Mouse (Mus musculus) E14TG2a.4 (cell line): ENCODE data around the gene Myrf.

ENCODE experiments used
- H3K27me3 ChIP-seq: 2 replicates; pipeline ENCODE4 v1.6.1; 2014; ENCODE audit warnings: low read length, control low read depth; ENCODE audit not compliant: insufficient read depth
- H3K36me3 ChIP-seq: 2 replicates; pipeline ENCODE4 v1.6.1; 2014; ENCODE audit warnings: low read length, control low read depth; ENCODE audit not compliant: insufficient read depth
- H3K4me1 ChIP-seq: replicated peaks from 2 replicates; pipeline ENCODE4 v1.6.1; 2014; ENCODE audit warnings: low read depth, low read length, control low read depth
- H3K4me3 ChIP-seq: replicated peaks from 2 replicates; pipeline ENCODE4 v1.5.1; 2014; ENCODE audit warnings: mild to moderate bottlenecking, low read length
- H3K9me3 ChIP-seq: 2 replicates; pipeline ENCODE4 v1.6.1; 2014; ENCODE audit warnings: low read length, control low read depth
- CTCF ChIP-seq: conservative IDR thresholded peaks from 2 replicates; pipeline ENCODE4 v1.5.1; 2014; ENCODE audit warnings: low read length
- NANOG ChIP-seq: IDR thresholded peaks from 2 replicates; pipeline ENCODE4 v1.6.1; 2014; ENCODE audit warnings: borderline replicate concordance, low read length, mixed read lengths
- POU5F1 ChIP-seq: IDR thresholded peaks from 2 replicates; pipeline ENCODE4 v1.6.1; 2014; ENCODE audit warnings: low read length, borderline replicate concordance

Gene Myrf

DNA sequence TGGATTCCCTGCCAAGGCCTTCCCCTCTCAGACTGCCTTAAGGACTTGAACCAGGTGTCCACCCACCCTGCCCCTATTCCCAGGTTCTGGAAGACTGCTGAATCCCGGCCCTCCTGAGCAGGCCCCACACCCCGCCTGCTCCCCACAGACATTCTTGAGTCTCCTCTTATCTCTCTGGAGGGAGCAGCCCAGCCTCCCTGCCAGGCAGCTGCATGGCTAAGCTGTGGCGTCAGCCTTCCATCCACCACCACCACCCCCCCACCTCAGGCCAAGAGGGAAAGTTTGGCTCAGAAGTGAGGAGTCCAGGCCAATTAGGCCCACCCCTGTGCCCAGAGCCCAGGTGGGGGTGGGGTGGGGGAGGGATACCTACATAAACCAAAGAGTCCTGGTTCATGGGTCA, 2.1 kb downstream of the Myrf start:
- no peaks in the 10 kb centered on the region for H3K27me3 ChIP-seq
- TF ChIP-seq NANOG: no peak
- TF ChIP-seq CTCF: no peak
- TF ChIP-seq POU5F1: no peak
- peak overlapping the region; percentile 84 for H3K4me3 ChIP-seq
- peaks cover 58% of the 10 kb centered on the region for H3K36me3 ChIP-seq
- H3K9me3 ChIP-seq: no peaks in the 10 kb centered on the region
- H3K4me1 ChIP-seq: peaks cover 94% of the 10 kb centered on the region

DNA sequence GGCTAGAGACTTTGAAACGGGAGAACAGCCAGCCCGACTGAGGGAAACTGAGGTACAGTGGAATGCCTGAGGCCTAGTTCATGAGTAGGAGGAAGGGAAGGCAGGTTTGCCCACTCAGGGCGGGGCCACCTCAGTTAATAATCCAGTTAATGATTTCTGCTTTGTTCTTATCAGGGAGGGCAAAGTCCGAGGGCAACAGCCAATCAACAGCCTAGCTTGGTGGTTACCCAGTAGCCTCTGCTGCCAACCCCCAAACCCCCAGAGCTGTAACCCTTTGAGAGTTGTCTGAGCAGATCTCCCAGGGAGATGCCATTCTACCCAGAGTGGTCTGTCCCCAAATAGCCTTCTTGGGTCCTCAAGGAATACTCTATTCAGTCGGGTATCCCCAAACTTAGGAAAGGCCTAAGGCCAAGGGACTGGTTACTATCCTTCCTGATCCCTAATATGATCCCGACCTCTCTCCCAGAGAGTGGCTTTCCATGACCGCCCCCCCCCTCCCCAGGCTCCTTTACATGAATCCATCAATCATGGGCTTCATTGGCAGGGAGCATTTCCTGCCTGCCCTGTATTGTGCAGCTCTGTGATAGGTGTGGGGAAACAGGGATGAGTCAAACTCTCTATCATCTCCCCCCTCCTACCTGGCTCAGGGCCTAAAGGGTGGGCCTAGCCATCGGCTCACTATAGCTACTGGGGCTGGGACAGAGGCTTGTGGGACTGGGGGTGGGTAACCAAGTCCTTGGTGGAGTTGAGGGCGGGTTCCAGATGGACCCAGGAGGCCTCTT, 4.6 kb downstream of the Myrf start:
- Histone ChIP-seq H3K4me3 (peak overlapping the region; percentile 13), H3K36me3 (peaks cover 67% of the 10 kb centered on the region), H3K9me3 (no peaks in the 10 kb centered on the region), H3K4me1 (peaks cover 94% of the 10 kb centered on the region), H3K27me3 (no peaks in the 10 kb centered on the region)
- TF ChIP-seq POU5F1 (no peak), CTCF (no peak), NANOG (no peak)

DNA sequence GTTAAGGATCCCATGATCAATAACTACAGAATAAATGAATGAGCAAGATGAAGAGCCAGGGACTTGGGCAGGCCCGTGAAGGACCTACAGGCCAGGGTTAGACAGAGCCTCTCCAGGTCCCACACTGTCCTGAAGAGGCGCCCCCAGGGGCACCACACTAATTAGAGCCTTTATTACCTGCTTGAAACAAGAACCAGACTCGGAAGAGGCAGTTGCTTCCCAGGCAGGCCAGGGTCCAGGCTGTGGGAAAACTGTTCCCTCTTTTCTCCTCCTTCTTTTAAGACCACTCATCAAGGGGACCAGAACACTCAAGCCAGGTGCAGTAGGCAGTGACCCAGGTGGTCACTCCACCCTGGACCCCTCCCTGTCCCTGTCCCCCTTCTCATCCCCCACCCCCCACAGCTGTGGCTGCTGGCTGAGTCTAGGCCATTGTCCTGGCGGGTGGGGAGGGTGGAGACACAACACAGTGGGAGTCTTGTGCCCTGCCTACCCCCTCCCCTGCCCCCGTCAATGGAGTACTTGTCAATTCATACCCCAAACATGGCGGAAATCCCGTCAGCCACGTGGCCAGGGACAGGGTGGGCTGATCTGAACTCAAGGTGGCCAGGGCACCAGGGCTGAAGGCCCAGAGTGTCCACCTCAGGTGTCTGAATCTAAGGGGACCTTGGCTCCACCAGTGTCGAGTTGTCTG, 8.1 kb downstream of the Myrf start:
- Histone ChIP-seq H3K27me3 (no peaks in the 10 kb centered on the region), H3K36me3 (peaks cover 81% of the 10 kb centered on the region), H3K9me3 (no peaks in the 10 kb centered on the region), H3K4me1 (peaks cover 100% of the 10 kb centered on the region), H3K4me3 (peak overlapping the region; percentile 74)
- no peak for TF ChIP-seq NANOG
- TF ChIP-seq POU5F1: no peak

DNA sequence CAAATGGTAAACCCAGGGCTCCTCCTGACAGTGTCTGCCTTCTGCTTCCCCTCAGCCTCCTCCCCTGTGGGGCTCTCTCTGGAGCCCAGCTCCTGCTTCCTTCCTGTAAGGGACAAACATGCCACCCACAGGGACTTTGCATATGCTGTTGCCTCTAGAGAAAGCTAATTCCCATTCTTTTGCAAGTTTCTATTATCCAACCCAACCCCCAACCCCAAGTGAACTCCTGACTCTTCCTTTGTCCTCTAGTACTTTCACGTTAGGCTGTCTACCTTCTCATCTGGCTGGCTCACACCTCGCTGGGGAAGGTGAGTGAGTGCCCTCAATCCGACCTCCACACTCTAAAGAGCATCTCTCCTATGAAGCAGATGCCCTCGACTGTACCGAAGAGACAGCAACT, 8.7 kb downstream of the Myrf start:
- TF ChIP-seq NANOG: peak; percentile 41; the same call in 1 of the 2 replicates
- no peak for TF ChIP-seq POU5F1
- no peak for TF ChIP-seq CTCF
- Histone ChIP-seq H3K9me3 (no peaks in the 10 kb centered on the region), H3K4me1 (peaks cover 100% of the 10 kb centered on the region), H3K36me3 (peaks cover 81% of the 10 kb centered on the region), H3K27me3 (no peaks in the 10 kb centered on the region), H3K4me3 (peak overlapping the region; percentile 74)

DNA sequence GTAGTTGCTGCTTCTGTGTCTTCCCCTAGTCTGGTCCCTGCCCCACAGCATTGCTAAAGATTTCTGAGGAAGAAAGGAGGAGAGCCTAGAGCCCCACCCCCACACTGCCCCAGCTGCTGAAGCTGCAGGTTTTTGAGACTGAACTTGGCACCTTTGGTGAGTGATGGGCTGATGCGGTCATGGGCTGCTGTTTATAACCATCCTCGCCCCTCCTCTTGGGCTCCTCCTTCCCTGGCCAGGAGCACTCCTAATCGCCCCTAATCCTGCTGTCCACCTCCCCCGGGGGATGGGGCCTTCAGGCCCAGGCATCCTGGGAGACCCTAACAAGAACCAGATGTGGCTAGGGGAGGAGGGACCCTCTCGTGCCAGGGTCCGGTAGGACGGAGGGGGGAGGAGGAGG, 9.5 kb downstream of the Myrf start:
- Histone ChIP-seq H3K9me3 (no peaks in the 10 kb centered on the region), H3K4me3 (peak overlapping the region; percentile 74), H3K36me3 (peaks cover 78% of the 10 kb centered on the region), H3K27me3 (no peaks in the 10 kb centered on the region), H3K4me1 (peaks cover 100% of the 10 kb centered on the region)
- TF ChIP-seq POU5F1 (no peak), NANOG (no peak), CTCF (no peak)

DNA sequence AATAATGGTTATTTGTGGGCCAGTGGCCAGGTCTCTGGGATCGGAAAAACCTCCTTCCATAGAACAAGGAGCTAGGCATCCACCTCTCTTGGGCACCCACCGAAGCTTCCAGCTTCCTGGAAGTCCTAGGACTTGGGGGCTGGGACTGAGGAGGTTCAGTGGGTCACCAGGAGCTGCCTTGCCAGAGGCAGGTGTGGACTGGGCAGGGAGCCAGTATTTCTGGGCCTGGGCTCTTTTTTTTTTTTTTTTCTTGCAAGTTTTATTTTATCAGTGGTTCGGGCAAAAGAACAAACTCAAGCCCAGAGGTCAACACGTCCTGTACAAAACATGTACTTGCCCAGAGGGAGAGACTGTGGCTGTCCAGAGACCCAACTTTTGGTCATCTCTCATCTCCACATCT, 14.8 kb downstream of the Myrf start:
- no peaks in the 10 kb centered on the region for H3K27me3 ChIP-seq
- peaks cover 100% of the 10 kb centered on the region for H3K4me1 ChIP-seq
- TF ChIP-seq NANOG (no peak), CTCF (no peak), POU5F1 (no peak)
- H3K9me3 ChIP-seq: no peaks in the 10 kb centered on the region
- H3K36me3 ChIP-seq: peaks cover 91% of the 10 kb centered on the region
- H3K4me3 ChIP-seq: peak overlapping the region; percentile 68

DNA sequence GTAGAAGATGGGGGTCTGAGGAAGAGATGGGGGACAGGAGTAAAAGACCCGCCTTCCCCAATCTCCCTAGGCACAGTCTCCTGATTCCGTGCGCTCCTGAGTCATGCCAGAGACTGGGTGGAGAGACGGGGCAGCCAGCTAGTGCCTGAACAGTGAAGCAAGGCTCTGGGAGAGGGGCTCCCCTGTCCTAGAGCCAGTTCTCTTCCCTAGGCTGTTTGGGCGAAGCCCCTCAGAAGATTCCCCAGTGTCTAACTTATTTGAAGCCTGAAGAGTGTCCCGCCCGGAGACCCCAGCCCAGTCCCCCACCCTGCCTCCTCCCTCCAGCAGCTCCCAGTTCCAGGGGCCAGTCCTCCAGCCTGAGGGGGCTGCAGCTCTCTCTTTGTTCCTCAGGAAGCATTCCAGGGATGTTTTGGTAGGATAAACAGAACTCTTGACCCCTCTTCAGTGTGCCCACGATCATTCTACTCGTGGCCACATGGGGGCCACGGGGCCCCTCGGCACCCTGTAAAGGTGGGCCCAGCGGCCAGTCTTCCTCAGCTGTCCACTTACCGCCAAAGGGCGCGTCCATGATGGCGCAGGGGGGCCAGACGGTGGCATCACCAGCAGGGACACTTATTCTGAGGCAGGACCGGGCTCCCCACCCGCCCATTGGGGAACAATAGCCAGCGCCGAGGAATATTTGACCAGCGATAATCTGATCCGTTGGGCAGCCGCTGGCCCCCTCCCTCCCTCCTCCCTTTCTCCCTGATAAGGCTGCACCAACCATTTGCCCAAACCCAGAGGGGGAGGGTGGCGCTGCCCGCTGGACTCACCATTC, 15.7 kb downstream of the Myrf start:
- H3K27me3 ChIP-seq: no peaks in the 10 kb centered on the region
- peaks cover 100% of the 10 kb centered on the region for H3K4me1 ChIP-seq
- H3K9me3 ChIP-seq: no peaks in the 10 kb centered on the region
- peak overlapping the region; percentile 68 for H3K4me3 ChIP-seq
- H3K36me3 ChIP-seq: peaks cover 92% of the 10 kb centered on the region
- no peak for TF ChIP-seq NANOG
- no peak for TF ChIP-seq POU5F1
- no peak for TF ChIP-seq CTCF

DNA sequence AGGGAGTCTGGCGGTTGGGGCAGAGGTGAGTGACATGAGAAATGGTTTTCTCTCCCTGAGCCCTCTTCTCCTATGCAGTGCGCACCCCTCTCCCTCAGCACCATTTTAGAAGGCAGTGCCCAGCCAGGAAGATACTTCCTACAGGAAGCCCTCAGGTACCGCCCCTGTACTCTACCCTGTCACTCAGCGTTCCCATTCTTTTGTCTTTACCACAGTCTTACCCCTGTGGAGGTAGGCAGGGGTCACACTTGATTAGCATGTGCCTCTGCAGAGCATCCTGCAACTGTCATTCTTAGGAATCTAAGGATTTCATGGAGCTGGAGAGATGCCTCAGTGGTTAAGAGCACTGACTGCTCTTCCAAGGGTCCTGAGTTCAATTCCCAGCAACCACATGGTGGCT, 17.0 kb downstream of the Myrf start:
- TF ChIP-seq NANOG: no peak
- TF ChIP-seq CTCF: no peak
- TF ChIP-seq POU5F1: no peak
- no peaks in the 10 kb centered on the region for H3K9me3 ChIP-seq

DNA sequence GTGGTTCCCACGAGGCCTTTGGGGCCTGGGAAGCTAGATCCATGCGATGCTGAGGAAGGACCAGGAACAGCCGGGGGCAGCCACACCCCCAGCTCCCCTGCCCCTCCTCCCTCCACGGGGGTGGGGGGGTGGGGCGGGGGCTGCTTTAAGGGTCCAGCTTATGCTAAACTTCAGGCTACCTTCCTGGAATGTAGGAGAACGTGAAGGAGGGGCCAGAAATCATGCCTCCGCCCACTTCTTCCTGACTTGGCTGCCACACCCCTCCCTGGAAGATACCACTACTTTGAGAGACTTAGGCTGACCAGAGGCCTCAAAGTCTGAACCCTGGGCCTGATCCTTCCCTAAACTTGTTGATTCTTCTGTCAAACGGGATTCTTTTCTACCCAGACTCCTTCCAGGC, 17.9 kb downstream of the Myrf start:
- Histone ChIP-seq H3K36me3 (peaks cover 93% of the 10 kb centered on the region), H3K4me1 (peaks cover 100% of the 10 kb centered on the region), H3K27me3 (no peaks in the 10 kb centered on the region), H3K9me3 (no peaks in the 10 kb centered on the region), H3K4me3 (peak overlapping the region; percentile 65)
- TF ChIP-seq NANOG: no peak
- no peak for TF ChIP-seq POU5F1
- no peak for TF ChIP-seq CTCF

More for the DNA sequence above, 17.0 kb downstream of the Myrf start:
- Histone ChIP-seq H3K4me1 (peaks cover 100% of the 10 kb centered on the region), H3K36me3 (peaks cover 93% of the 10 kb centered on the region), H3K27me3 (no peaks in the 10 kb centered on the region), H3K4me3 (peak overlapping the region; percentile 65)
